Mouse (Mus musculus) lung, adult 18-20 months (tissue): ENCODE measurements around the gene Cacng8.
A peak's percentile ranks its signal among the peaks of the same experiment; 100 is the strongest.
"Not testable (repeated sequence)": the region's sequence is repeated elsewhere in the genome, so short reads cannot be mapped to it uniquely, and the experiment has no call there.

Experiments used
- DNase-seq, 2 experiments: peaks; one replicate each; pipeline ENCODE4 v3.0.0; 2022; ENCODE audit warnings: mixed read lengths in 2 of 2

Gene Cacng8

GRCm38 (mm10) chr7:3388885-3389284, 1.6 kb upstream of the Cacng8 start:
- no peak for DNase-seq

DNA sequence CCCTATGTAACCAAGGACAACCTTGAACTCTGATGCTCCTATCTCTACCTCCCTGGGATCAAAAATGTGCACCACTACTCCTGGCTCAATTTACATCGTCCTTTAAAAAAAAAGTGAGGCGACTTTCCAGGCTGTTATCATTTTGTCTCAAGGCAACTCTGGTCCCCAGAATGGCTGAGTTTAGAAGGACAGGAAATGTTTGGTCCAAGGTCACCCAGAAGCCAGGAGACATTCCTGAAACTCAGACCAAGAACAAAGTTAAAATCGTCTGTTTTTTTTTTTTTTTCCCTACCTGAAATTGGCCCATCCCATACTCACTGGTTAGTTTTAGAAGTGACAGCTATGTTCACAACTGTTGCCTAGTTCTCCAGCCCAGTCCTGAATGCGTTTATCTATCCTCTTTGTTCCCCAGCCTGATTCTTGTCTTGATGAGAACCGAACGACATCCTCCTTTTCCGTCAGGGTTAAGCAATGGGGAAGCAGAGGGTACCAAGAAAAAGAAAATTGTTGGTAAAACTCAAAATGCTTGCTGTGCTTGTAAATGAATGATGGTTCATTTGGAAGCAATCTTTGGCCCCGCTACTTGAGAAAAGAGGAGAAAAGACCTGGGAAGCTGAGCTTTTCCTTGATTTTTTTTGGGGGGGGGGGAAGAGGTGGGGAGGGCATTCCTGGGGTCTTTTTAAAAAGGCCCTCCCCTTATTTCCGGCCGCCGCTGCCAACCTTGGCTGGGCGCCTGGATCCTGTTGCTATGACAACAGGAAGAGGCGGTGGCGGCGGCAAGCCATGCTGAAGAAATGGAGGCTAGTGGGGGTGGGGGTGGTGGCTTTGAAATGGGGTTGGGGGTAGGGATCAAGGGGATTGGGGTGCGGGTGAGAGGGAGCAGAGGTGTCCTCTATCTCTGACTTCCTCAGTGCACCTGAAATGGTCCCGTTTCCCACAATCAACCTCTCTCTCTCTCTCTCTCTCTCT, 755 bp upstream of the Cacng8 start:
- DNase-seq = peak in 1 of 2 experiments; percentile 8

GRCm38 (mm10) chr7:3391081-3391451, 583 bp downstream of the Cacng8 start:
- no peak for DNase-seq

DNA sequence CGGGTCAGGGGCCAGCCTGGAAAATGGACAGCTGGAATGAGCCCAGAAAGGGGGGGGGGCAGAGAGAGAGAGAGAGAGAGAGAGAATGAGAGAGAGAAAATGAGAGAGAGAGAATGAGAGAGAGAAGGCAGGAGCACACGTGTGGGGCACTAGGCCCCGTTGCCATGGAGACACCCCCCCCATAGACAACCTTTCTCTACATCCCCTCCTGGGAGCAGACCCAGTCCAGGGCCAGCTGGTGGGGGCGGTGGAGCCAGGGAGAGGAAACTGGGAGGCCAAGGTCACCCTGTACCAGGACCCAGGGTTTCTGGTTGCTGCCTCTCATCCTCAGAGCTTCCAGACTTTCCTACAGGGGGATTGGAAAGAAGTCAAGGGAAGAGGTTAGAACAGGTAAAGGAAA, 1.3 kb downstream of the Cacng8 start:
- no peak for DNase-seq

DNA sequence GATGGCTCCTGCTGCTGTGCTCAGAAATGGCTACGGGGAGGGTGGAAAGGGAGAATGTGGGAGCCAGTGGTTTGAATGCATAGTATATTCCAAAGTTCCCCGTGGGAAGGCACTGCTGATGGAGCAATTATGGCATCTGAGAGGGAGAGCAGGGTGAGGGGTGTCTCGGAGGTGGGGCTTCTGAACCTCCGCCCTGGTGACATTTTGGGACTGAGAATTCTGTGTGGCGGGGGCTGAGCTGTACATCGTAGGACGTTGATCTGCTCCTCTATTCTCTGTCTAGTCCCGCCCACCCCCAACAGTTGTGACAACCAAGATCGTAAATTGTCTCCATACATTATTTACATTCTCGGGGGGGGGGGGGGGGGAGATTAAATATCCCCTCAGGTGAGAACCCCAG, 6.9 kb downstream of the Cacng8 start:
- no peak for DNase-seq

DNA sequence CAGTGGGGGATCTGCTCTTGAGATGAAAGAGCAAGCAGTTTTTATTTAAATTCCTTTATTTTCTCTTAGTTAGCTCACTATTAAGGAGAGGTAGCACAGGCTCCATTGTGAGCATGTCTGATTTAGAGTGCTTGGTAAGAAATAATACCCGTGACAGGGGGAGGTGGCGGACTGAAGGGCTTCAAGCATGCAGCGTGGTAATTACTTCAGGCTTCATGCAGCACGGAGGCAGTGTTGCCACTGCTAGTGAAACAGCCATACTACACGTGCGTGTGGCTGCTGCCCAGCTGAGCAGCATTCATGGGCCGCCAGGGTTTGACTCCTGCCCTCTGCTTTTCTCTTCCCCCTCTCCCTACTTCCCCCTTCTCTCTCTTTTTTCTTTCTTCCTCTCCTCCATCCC, 7.3 kb downstream of the Cacng8 start:
- no peak for DNase-seq

DNA sequence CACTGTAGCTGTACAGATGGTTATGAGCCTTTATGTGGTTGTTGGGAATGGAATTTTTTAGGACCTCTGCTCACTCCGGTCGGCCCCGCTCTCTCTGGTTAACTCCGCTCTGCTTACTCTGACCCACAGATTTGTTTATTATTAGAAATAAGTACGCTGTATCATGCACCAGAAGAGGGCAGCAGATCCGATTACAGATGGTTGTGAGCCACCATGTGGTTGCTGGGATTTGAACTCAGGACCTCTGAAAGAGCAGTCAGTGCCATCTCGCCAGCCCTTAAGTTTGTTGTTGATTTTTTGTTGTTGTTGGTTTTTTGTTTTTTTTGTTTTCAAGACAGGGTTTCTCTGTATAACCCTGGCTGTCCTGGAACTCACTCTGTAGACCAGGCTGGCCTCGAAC, 7.9 kb downstream of the Cacng8 start:
- DNase-seq = not testable (repeated sequence)

DNA sequence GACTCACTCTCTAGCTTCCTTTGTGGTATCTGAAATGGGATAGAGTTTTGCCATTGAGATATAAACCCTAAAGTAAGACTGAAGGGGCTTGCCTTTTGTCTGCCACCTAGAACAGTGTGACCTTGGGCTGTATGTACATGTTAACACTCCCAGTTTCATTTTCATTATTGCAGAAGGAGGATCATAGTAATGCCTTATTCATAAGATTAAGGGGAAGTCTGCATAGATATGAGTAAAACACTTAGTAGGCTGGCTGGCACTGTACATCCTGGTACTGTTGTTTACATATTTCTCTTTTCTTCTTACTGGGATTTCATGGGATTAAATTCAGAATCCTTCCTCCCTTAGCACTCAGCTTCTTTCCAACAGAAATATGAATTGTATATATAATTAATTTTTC, 9.5 kb downstream of the Cacng8 start:
- no peak for DNase-seq

DNA sequence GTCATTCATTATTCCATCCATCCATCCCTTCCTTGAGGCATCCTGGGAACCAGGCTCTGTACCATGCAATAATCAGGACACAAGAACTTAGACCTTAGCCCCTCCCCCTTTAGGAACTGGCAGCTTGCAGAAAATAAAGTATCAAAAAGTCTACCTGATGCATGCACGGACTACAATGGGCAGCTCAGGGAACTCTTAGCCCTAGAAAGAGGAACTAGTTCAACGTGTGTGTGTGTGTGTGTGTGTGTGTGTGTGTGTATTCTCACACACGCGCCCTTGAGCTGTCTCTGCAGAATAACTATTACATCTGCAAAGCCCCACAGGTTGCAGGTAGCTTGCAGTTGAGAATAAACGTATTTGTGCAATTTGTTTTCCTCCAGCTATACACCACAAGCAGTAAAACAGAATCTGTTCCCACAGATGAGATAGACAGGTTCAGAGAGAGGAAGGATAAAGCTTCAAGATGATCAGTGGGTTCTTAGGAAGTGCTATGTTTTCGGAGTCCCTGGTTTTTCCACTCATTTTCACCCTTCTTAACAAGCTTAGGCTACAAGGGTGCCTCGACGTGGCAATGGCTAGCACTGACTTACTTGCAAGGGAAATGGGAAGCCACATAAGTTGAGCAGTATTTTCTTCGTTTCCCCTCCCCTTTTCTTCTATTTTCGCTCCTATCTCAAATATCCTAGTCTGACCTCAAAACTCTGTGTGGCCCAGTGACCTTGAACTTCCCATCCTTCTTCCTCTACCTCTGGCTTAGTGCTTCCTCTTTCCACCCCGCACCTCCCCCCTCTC, 19.4 kb downstream of the Cacng8 start:
- DNase-seq = no peak

DNA sequence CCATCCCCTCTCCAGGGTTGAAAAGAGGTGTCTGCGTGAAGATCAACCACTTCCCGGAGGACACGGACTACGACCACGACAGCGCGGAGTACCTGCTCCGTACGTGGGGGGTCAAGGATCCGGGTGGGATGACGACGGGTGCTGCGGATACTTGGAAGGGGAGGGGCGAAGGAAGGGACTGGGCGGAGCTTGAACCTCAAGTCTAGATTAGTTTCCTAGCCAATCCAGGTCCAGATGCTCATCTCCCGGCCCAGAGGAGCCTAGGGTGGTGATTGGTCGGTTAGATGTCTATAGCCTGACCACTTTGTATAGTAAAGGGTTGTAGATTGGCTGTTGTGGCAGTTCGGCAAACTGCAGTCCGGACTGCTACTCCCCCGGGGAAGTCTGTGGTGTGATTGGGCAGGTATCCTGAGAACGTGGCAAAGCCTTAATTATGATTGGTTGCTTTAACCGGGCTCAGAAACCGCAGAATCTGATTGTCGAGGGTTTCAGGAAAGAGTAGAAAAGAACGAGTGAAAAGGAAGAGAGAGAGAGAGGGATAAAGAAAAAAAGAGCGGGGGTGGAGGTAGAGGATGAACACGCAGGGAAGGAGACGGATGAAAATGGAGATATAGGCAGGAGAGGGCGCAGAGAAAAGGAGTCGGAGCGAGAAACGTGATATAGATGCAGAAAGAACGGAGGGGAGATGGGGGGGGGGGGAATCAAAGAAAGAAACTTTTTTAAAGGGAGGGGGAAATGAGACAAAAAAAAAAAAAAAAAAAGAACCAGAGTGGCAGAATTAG, 20.9 kb downstream of the Cacng8 start:
- peak; percentile 6 to 10 for DNase-seq

DNA sequence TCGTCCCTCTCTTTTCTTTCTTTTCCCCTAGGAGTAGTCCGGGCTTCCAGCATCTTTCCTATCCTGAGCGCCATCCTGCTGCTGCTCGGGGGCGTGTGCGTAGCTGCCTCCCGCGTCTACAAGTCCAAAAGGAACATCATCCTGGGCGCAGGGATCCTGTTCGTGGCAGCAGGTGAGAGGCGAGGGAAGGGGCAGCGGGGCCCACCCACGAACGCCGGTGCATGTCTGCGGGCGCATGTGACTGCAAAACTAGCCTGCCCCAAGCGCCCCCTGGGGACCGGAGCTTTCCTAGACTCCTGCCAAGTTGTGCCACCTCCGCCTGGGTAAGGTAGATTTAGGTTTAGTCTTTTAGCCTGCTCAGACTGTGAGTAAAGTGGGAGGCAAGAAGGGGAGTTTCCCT, 21.6 kb downstream of the Cacng8 start:
- peak in 1 of 2 experiments; percentile 5 for DNase-seq

- peak in 1 of 2 experiments; percentile 2 for DNase-seq
Measured at GRCm38 (mm10) chr7:3414888-3415287, 24.4 kb downstream of the Cacng8 start.

GRCm38 (mm10) chr7:3415378-3415777, 24.9 kb downstream of the Cacng8 start:
- DNase-seq = peak; percentile 11 to 33

DNA sequence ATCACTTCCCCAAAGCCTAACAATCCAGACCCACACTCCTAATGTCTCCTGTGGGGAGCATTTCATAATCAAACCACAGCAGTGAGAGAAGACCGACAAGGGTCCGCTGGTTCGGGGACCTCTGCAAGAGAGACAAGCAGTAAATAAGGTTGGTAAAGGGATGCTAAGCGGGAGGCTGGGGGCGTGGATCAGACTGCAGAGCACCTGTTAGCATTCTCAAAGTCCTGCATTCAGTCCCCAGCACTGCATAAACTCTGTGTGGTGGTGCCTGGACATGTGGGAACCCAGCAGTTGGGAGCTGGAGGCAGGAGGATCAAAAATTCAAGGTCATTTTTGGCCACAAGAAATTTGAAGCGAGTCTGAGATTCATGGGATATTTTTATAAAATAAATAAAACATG, 29.5 kb downstream of the Cacng8 start:
- no peak for DNase-seq

GRCm38 (mm10) chr7:3420466-3420865, 30.0 kb downstream of the Cacng8 start:
- no peak for DNase-seq

DNA sequence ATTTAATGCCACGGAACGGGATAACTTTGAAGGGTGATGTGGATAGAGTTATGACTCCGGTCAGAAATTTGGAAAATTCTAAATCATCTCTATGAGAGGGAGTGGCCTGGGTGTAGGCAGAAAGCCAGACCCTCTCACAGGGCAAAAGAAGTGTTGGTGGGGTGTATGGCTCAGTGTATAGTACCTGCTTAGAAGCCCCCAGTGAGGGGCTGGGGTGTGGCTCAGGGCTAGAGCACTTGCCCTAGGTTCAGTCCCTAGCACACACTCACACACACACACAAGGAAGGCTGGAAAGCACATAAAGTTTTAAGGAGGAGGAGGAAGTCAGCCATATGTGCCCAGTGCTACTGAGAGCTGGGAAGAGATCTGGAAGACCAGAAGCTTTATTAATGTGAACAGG, 30.8 kb downstream of the Cacng8 start:
- no peak for DNase-seq

GRCm38 (mm10) chr7:3422051-3422450, 31.6 kb downstream of the Cacng8 start:
- no peak for DNase-seq

DNA sequence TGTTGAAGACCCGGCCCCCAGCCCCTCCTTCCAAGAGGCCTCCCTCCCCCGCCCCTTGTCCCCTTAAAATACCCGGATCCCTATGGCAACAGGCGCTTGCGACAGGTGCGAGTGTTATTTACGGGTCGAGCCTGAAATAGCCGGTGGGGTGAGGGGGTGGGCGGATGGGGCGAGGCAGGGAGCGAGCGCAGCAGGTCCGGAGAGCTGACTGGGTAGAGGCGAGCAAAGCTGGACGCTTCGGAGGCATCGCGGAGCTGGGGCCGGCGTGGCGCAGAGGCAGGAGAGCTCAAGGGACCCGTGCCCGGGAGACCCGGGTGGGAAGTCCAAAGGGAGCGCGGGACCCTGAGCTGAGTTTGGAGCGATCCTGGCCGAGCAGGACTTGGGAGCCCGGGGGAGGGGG, 32.9 kb downstream of the Cacng8 start:
- DNase-seq = no peak

- no peak for DNase-seq
Measured at GRCm38 (mm10) chr7:3423895-3424294, 33.4 kb downstream of the Cacng8 start, which contains the start of gene Cacng6. Gene Cacng6, plus strand, starts transcription at chr7:3424195.

GRCm38 (mm10) chr7:3425141-3425540, 34.7 kb downstream of the Cacng8 start:
- DNase-seq = no peak

DNA sequence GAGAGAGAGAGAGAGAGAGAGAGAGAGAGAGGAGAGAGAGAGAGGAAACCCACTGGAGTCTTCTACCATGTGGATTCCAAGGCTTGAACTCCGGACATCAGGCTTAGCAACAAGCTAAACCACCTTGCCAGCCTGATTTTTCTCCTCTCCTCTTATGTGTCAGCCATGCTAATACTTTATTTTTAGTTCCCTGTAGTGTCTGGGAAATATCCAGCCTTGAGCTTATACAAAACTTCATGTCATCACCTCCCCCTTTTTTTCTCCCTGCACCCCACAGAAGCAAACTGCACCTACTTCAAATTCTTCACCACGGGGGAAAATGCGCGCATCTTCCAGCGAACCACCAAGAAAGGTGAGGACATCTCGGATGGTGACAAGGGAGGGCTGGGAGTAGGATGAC, 39.7 kb downstream of the Cacng8 start:
- DNase-seq = no peak

- DNase-seq = no peak
Measured at GRCm38 (mm10) chr7:3432066-3432465, 41.6 kb downstream of the Cacng8 start.

DNA sequence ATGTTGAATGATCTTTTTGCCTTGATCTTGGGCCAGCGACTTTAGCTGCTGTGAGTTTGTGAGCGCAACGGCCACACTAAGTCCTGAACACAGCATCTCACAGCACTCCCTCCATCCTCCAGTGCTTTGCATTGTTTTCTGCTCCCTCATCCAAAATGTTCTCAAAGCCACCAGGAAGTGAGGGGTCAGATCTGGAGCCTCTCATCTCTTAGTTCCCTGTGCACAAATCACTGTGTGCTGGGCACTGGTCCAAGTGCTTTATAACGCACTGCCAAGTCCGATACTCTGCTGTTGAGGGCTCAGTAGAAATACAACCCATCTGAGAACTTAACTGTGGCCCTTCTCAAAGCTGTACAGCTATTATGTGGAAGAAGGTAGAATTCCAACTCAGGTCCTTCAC, 47.5 kb downstream of the Cacng8 start:
- no peak for DNase-seq
